Mouse (Mus musculus) megakaryocyte, embryonic 14.5 days (primary cell): ENCODE data around the gene Ptprg. TPM values are rescaled to one million over a fixed set of nuclear protein-coding genes. Genes with fewer than 3 reads are reported as not detected.

ENCODE experiments used
- H3K27me3 ChIP-seq: replicated peaks from 2 replicates; pipeline ENCODE3; 2012; ENCODE audit warnings: inconsistent platforms
- H3K36me3 ChIP-seq: replicated peaks from 2 replicates; pipeline ENCODE3; 2012; ENCODE audit warnings: low read length, inconsistent platforms, mixed read lengths
- H3K4me1 ChIP-seq: 2 replicates; pipeline ENCODE4 v1.6.1; 2012; ENCODE audit warnings: inconsistent platforms
- H3K4me3 ChIP-seq: replicated peaks from 2 replicates; pipeline ENCODE3; 2012; ENCODE audit warnings: moderate library complexity, mild to moderate bottlenecking, inconsistent platforms
- H3K9me3 ChIP-seq: 2 replicates; pipeline ENCODE4 v1.6.1; 2012; ENCODE audit warnings: inconsistent platforms
- FLI1 ChIP-seq: IDR thresholded peaks from 2 replicates; pipeline ENCODE4 v1.6.1; 2012; ENCODE audit warnings: low read length, inconsistent platforms, mixed read lengths
- GATA1 ChIP-seq: IDR thresholded peaks from 3 replicates; pipeline ENCODE4 v1.6.1; 2012; ENCODE audit warnings: mixed read lengths, low read length, inconsistent platforms, borderline replicate concordance
- polyA plus RNA-seq: library from polyadenylated mRNA; stranded (reverse); fragments of >175 nt; gene quantifications from 2 replicates; pipeline ENCODE4 v1.2.3, GENCODE M21; 2012; ENCODE audit warnings: low replicate concordance; ENCODE audit not compliant: insufficient read depth

Gene Ptprg
- polyA plus RNA-seq, 1 experiment: 0.09 TPM

DNA sequence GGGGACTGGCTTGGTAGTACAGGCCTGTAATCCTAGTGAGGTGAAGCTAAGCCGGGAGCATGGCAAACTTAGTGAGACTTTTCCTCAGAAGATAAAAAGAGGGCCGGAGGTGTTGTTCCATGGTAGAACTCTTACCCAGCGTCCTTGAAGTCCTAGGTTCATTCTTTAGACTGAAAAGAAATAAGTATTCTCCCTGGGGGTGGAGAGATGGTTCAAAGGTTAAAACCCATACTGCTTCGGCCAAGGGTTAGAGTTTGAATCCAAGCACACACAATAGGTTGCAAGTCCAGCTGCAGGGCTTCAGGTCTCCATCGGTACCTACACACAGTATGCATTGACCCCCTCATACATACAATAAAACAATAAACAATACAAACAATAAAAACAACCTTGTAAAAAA, 10.3 kb downstream of the Ptprg start:
- Histone ChIP-seq H3K4me1 (no peaks in the 10 kb centered on the region), H3K27me3 (no peaks in the 10 kb centered on the region), H3K9me3 (0 out of 2 replicates have a peak, but pooled peaks cover 8% of the 10 kb centered on the region), H3K36me3 (no peaks in the 10 kb centered on the region), H3K4me3 (no peak overlapping the region)
- TF ChIP-seq GATA1: no peak
- TF ChIP-seq FLI1: no peak

DNA sequence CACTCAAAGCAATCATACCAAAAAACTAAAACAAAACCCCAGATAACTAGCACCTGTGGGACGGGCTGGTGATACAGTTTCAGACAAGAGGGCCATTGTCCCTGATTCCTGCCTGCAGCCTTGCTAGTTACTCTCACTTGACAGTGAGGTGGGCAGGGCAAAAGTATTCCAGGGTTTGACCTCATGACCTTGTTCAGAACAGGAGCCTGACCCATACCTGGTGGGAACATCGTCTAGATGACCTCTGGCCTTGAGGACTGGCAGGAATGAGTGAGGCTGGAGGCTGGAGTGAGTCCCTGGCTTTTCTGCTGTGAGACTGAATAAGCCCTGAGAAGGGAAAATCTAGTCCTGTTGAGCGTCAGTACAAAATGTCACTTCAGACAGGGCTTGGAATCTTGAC, 11.1 kb downstream of the Ptprg start:
- H3K36me3 ChIP-seq: no peaks in the 10 kb centered on the region
- TF ChIP-seq GATA1 (no peak), FLI1 (no peak)
- H3K4me1 ChIP-seq: no peaks in the 10 kb centered on the region
- H3K4me3 ChIP-seq: no peak overlapping the region
- H3K9me3 ChIP-seq: 0 out of 2 replicates have a peak, but pooled peaks cover 8% of the 10 kb centered on the region
- H3K27me3 ChIP-seq: no peaks in the 10 kb centered on the region

DNA sequence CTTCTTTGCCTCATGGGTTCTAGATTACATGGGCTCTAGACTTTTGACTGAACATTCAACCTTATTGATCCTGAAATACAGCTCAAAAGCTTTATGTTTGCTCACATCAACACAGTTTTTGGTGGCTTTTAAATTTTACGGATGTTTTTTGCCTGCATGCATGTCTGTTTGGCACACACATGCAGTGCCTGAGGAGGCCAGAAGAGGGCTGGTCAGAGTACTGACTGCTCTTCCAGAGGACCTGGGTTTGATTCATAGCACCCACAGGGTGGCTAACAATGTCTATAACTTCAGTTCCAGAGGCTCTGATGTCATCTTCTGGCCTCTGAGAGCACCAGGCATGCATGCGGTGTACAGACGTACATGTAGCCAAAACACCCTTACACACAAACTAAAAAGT, 12.0 kb downstream of the Ptprg start:
- Histone ChIP-seq H3K4me1 (no peaks in the 10 kb centered on the region), H3K4me3 (no peak overlapping the region), H3K36me3 (no peaks in the 10 kb centered on the region), H3K9me3 (0 out of 2 replicates have a peak, but pooled peaks cover 8% of the 10 kb centered on the region), H3K27me3 (no peaks in the 10 kb centered on the region)
- TF ChIP-seq FLI1 (no peak), GATA1 (no peak)

DNA sequence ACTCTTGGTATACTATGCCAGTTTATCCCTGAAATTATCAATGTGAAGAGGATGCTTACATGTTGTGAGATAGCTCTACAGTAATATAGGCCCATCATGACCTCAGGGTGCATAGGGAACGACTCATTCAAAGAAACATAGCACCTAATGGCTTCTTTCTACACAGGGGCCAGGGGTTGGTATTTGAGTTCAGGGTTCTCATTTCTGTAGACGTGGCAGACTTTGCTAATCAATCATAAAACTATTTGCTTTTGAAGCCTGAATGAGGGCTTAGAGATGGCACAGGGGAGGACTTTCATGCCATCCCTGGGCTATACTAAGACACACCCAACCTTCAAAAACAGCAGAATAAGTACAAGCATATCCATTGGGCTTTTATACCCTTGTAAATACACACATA, 16.4 kb downstream of the Ptprg start:
- TF ChIP-seq GATA1 (no peak), FLI1 (no peak)
- Histone ChIP-seq H3K9me3 (peaks cover 8% of the 10 kb centered on the region; the same call in 1 of the 2 replicates), H3K27me3 (no peaks in the 10 kb centered on the region), H3K4me1 (no peaks in the 10 kb centered on the region), H3K36me3 (no peaks in the 10 kb centered on the region), H3K4me3 (no peak overlapping the region)

DNA sequence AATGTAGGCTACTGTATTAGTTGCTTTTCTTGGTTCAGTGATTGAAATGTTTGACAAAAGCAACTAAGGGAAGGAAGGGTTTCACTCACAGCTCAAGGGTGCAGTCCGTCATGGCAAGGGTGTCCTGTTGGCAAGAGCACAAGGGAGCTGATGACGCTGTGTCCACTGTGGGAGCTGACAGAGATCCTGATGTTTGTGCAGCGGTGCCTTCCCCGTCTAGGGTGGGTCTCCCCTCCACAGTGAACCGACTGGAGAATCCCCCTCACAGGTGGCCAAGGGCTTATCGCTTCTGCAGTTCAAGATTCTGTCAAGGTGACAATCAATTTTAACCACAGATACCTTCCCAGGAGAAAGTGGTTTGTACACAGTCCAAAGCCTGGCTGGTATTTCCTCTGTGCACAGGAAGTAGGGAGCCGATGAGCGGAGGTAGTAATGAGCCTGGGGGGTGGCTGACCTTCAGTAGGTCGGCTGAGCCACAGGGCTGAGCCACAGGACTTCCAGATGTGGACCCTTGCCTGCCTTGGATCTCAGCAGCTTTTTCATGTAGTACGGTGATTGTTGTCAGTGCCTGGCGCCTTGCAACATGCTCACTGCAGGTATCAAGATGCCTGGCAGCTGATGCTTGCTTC, 18.5 kb downstream of the Ptprg start:
- peaks cover 7% of the 10 kb centered on the region; the same call in 1 of the 2 replicates for H3K9me3 ChIP-seq
- no peaks in the 10 kb centered on the region for H3K36me3 ChIP-seq

DNA sequence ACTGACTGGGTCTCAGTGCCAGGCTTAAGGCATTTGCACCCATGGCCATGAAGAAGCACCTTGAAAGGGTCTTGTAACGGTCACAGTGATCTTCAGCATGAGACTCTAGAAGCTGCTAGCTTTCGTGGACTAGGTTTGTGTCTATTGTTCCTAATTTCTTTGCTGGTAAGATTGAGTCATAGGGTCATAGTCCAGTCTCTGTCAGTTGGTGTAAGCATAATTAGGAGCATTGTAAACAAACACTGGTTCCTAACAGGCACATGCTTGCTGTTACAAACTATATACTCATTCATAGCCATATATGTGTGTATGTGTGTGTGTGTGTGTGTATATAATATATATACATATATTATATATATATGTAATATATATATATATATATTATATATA, 19.1 kb downstream of the Ptprg start:
- Histone ChIP-seq H3K4me3 (no peak overlapping the region), H3K9me3 (peaks cover 10% of the 10 kb centered on the region; the same call in 1 of the 2 replicates), H3K27me3 (no peaks in the 10 kb centered on the region), H3K36me3 (no peaks in the 10 kb centered on the region), H3K4me1 (no peaks in the 10 kb centered on the region)
- no peak for TF ChIP-seq GATA1
- TF ChIP-seq FLI1: no peak

More for the DNA sequence above, 18.5 kb downstream of the Ptprg start:
- Histone ChIP-seq H3K4me3 (no peak overlapping the region), H3K27me3 (no peaks in the 10 kb centered on the region), H3K4me1 (no peaks in the 10 kb centered on the region)
- TF ChIP-seq FLI1: no peak
- TF ChIP-seq GATA1: no peak

DNA sequence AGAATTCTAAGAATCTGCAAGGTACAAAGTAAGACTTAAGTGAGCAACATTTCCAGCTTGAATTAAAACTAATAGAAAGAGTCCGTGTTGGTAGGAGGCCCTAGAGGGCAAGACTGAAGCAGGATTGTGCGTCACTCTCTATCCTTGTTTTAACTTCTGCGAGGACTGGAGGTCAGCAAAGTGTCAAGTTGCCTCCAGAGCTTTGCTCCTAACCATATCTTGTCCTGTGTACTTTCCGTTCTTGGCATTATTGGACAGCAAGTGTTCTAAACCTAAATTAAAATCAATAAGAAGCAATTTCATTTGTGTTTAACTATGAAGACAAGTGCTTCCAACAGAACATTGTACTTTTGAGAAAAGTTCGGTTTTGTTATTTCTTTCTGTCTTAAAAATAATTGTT, 20.4 kb downstream of the Ptprg start:
- no peak overlapping the region for H3K4me3 ChIP-seq
- no peaks in the 10 kb centered on the region for H3K36me3 ChIP-seq
- peaks cover 10% of the 10 kb centered on the region; the same call in 1 of the 2 replicates for H3K9me3 ChIP-seq
- H3K4me1 ChIP-seq: no peaks in the 10 kb centered on the region
- H3K27me3 ChIP-seq: no peaks in the 10 kb centered on the region
- no peak for TF ChIP-seq GATA1
- no peak for TF ChIP-seq FLI1

DNA sequence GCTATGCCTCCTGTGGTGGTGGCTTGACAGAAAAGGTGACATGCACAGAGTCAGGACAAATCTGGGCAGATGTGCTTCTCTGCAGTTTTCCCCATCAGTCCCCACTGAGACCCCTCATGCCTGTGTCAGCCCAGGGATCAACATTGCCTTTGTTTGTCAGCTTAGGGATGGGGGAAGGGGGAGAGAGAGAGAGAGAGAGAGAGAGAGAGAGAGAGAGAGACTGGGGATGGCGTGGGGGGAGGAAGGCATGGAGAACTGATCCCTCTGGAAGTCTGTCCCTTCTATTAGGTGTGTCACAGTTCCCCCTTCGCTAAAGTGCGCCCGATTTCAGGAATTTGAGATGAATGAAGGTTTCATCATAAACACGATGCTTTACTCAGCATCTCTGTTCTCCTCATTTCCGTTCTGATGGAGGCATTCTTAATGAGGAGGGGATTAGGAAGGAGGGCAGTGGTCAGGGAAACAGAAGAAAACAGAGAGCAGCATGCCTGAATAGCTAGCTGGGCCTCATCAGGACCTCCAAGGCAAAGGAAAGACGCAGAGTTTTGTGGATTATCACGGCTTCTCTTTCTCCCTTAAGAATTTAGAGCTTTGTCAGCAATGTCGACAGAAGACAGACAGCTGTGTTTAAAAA, 24.1 kb downstream of the Ptprg start:
- Histone ChIP-seq H3K4me1 (no peaks in the 10 kb centered on the region), H3K4me3 (no peak overlapping the region), H3K27me3 (no peaks in the 10 kb centered on the region), H3K9me3 (peaks cover 19% of the 10 kb centered on the region), H3K36me3 (no peaks in the 10 kb centered on the region)
- no peak for TF ChIP-seq FLI1
- TF ChIP-seq GATA1: no peak

DNA sequence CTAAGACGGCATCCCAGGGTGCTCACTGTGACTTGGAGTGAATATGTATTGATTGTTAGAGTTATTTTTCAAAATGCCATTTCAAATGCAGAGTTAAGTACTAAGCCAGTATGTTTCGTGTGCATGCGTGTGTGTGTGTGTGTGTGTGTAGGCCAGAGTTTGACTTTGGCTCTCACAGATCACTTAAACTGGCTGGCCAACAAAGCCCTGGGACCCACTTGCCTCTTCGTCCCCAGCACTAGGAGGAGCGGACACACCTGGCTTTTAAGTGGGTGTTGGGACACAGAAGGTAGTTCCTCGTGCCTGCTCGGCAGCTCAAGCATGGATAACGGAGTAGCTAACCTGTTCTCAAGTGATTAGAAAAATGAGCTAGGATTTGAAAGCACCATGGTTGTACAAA, 24.6 kb downstream of the Ptprg start:
- H3K9me3 ChIP-seq: peaks cover 19% of the 10 kb centered on the region
- no peaks in the 10 kb centered on the region for H3K27me3 ChIP-seq
- H3K4me1 ChIP-seq: no peaks in the 10 kb centered on the region
- no peaks in the 10 kb centered on the region for H3K36me3 ChIP-seq
- H3K4me3 ChIP-seq: no peak overlapping the region
- TF ChIP-seq FLI1: no peak
- TF ChIP-seq GATA1: no peak

DNA sequence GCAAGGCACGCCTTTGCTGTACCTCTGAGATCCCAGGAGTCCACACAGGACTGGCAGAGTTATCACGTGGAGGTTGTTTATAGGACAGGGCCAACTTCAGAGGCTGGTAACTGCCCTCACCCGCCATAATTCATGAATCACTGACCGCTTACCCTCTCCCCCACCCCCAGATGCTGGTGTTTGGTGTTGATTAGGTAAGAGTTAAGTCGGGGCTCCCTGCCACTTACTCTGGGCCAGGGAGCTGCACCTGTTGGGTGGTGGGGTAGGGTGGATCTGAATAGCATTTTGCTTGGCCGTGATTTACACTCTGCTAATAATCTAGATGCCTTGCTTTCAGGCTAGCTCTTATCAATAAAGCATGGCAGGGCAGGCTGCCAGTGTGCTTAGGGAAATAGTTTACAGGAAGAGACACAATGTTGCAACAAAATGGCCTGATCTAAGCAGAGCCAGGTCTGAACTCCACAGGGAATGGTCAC, 25.2 kb downstream of the Ptprg start:
- Histone ChIP-seq H3K27me3 (no peaks in the 10 kb centered on the region), H3K4me1 (no peaks in the 10 kb centered on the region), H3K4me3 (no peak overlapping the region), H3K36me3 (no peaks in the 10 kb centered on the region), H3K9me3 (peaks cover 22% of the 10 kb centered on the region)
- no peak for TF ChIP-seq FLI1
